Mouse (Mus musculus): ENCODE data around the gene Cks1b.

DNA sequence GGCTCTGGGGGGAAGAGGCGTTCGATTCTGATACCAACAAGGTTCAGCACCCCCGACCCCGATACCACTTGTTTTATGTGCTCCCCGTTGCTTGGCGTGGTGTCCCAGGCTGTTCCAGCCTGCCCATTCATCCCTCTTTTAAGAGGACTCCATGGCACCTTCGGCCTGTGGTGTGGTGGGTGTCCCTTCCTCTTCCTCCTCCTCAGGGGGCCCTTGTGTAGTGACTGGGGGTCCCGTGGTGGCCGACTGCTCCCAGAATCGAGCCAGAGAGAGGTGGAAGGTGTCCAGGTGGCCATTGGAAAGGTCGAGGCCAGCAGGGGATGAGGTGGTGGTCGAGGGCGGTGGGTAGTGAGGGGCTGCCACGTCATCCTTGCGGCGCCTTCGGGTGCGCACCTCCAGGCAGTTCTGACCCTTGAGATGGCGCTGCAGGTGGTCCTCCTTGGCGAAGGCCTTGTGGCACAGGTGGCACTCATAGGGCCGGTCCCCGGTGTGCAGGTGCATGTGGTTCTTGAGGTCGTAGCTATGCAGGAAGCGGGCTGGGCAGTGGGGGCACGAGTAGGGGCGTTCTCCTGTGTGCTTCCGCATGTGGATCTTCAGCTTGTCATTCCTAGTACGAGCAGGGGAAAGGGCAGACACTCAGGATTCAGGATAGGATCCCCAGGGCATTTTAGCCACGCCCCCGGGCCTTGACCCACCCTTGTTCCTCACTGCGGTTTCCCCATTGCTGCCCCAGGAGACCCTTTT is 38.6 kb downstream of the Cks1b start:
- TF ChIP-seq POLR2A (IDR thresholded peaks at IDR 0.05; ENCODE audit: borderline replicate concordance, extremely low read depth, insufficient read depth, insufficient read length, poor library complexity, severe bottlenecking) (no peak), CTCF (IDR thresholded peaks at IDR 0.05; ENCODE audit: borderline replicate concordance, extremely low read depth, insufficient read depth, insufficient read length) (no peak)

All from brain, embryonic 14.5 days (tissue).